Mouse (Mus musculus) cerebellum, postnatal 25 days (tissue): ENCODE measurements at regions not wholly inside any gene's neighbourhood (a gene's known extent, or its start where the extent isn't known, plus 50 kb on each side); places are given as distances from the start of the nearest gene placed in this dataset.

Experiments
- DNase-seq, 2 experiments: peaks; one replicate each; pipeline ENCODE4 v3.0.0; 2021; ENCODE audit warnings: mixed read lengths in 2 of 2

DNA sequence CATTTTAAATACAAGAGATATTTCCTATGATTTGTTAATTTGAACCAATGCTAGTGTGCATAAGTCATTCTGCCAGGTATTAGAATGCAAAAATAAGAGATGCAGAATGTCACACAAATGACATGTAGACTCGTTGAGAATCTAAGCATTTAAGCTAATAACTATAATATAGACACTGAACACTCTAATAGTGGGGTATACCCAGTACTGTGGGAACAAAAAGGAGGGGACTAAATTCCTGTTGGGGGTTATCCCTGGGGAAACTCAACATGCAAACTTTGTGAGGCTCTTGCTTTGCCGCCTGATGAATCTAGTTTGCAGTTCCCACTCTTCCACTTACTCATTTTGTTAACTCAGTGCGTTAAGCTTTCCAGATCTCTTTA, 154.0 kb upstream of the Tnc start:
- DNase-seq, result no peak

GRCm38 (mm10) chr4:64200151-64200807, 153.5 kb upstream of the Tnc start:
- peak; percentile 96 to 98 for DNase-seq

DNA sequence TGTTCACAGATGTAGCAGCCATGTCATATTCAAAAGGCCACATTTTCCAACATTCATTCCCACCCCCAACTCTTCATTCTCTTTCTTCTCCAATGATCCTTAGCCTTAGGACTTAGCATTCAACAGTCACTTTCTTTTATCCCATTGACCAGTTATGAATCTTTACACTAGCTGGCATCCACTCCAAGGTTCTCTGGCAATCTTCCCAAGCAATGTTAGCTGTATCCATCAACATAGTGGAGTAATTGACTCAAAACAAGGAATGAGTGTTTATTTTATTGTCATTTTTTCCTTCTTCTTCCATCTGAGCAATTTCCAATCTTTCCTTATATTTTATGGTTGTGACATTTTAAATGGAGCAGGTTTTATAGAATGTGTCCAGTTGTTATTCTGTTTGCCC, 138.2 kb upstream of the Tnc start:
- no peak for DNase-seq

DNA sequence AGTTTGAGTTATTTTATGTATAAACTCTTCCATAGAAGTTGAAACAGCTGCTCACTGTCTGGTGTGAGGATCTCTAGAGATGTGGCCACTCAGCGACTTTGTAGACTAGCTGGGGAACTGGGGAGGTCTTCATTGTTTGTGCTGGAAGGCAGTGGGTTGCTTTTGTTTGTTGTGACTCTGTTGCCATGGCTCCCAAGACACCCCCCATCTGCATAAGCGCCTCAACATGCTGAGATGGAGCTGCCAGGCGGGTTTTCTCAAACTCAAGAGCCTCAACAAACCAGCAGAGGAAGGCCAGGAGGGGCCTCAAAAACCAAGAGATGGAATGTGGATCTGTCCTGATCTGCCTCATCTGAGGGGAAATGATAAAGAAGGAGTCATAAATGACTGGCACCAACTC, 129.1 kb upstream of the Tnc start:
- DNase-seq, result no peak

DNA sequence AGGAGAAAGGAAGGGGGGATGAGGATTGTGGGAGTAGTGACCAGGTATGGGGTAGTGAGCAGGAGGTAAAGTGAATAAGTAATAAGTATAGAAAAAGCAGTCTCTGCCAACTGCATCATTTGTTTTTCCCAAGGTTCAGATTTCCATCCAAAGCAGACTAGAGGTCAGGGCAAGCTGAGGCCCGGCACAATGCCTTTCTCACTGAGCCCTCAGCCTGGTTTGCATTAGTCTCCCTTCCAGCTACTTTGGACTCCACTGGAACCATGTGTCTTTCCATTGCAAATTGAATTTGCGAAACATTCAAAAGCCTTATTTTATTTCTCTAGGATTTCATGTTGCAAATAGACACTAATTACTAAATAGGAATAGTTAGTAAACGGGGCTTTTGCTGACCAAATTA, 124.7 kb upstream of the Tnc start:
- no peak for DNase-seq

GRCm38 (mm10) chr4:64148989-64149463, 102.2 kb upstream of the Tnc start:
- peak in 1 of 2 experiments; percentile 17 for DNase-seq

DNA sequence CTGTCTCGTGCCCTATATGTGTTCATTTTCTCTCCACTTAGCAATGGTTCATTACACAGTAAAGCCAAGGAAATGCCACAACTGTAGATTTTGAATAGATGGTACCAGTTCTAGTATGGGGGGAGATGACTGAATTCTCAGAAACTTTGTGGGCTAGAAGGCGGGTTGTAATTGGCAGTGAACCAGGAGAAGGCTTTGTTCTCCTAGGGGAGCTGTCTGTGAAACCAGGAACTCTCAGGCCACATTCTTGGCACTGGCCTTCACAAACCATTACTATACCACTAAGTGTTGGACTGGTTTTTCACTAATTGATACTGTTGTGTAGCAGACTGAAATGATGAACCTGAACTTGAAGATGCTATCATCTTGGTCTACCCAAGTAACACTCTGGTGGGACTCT, 99.1 kb upstream of the Tnc start:
- DNase-seq, result no peak

- peak; percentile 41 to 54 for DNase-seq
Observed at GRCm38 (mm10) chr4:64142963-64143362, 96.1 kb upstream of the Tnc start.

GRCm38 (mm10) chr4:64142356-64142787, 95.6 kb upstream of the Tnc start:
- DNase-seq, result peak; percentile 75 to 79

DNA sequence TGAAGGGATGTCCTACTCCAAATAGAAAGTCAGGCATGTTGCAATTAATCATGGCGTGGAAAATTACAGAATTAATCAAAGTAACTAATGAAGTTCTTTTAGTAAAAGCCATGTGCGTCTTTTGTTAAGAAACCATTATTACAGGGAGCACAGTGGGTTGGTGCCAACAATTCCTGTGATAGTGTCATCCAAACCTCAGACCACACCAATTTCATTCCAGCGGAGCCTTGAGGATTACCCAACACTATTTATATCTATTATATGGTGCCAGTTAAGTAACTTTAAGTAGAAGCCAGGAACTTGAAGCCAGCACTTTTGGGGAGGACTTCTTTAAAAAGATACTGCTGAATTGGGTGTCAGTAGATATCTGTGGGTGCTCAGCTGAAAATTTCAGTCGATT, 93.0 kb upstream of the Tnc start:
- DNase-seq, result no peak

- no peak for DNase-seq
Observed at GRCm38 (mm10) chr4:64135036-64135435, 88.2 kb upstream of the Tnc start.

DNA sequence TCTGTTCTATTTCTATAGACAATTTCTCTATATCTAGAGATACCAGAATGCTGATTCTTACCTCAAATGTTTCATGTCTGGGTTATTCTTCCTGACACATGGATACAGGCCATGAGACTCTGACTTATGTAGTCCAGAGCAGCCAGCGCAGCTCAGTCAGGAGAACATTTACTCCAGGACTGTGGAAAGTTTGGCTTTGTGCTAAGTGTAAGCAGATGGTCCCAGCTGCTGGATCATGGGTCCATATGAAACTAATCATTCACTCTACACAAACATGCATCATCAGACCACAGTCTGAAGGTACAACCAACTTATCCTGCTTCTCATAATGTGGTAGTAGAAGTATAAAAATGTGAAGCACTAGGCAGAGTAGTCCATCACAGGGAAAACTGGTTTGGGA, 82.5 kb upstream of the Tnc start:
- DNase-seq, result no peak

- DNase-seq, result no peak
Observed at GRCm38 (mm10) chr4:64124387-64125088, 77.7 kb upstream of the Tnc start.

DNA sequence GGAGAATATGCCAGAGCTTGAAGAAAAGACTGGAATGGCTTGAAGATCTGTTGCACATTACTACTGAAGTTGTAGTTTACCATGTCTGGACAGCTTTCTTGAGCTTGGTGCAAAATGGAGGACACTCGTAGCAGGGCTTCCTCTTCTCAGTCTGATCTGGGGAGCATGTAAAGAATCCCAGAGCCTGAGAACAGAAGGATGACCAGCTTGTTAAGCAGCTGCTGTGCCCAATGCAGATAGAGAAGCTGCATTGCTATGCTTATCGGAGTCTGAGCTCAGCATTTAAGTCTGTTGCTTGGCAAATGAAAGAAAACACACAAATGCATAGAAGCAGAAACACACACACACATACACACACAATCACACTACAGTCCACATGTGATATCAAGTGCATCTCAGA, 76.9 kb upstream of the Tnc start:
- no peak for DNase-seq

DNA sequence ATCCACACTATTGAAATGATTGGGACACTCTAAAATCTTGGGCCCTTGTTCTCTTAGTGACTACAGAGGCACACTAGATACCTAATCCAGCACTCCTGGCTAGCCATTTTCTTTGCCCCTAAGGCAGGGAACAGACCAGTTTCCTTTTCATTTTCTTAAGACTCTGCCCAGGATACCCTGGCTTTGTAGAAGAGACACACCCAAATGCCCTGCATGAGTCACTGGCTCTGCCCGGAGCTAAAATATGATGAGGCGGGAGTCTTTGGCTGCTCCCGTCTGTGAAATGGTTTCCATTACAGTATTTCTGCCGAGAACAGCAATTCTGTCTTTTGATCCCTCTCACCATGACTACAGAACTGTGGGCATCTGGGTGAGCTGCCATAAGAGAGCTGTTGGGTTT, 51.4 kb upstream of the Tnc start:
- DNase-seq, result no peak
